Mouse (Mus musculus) ES-Bruce4 (cell line): ENCODE measurements at regions not wholly inside any gene's neighbourhood (a gene's known extent, or its start where the extent isn't known, plus 50 kb on each side); places are given as distances from the start of the nearest gene placed in this dataset.
"Not testable (repeated sequence)": the region's sequence is repeated elsewhere in the genome, so short reads cannot be mapped to it uniquely, and the experiment has no call there.

Experiments used
- H3K27ac ChIP-seq: 2 replicates; pipeline ENCODE4 v1.5.1; 2012; ENCODE audit warnings: low read length, inconsistent platforms; ENCODE audit not compliant: insufficient read depth
- H3K27me3 ChIP-seq: 2 replicates; pipeline ENCODE4 v1.6.1; 2012; ENCODE audit warnings: mild to moderate bottlenecking, low read length, inconsistent platforms; ENCODE audit not compliant: control insufficient read depth, poor library complexity, insufficient read depth, severe bottlenecking
- H3K36me3 ChIP-seq: 2 replicates; pipeline ENCODE4 v1.6.1; 2012; ENCODE audit warnings: inconsistent platforms, mild to moderate bottlenecking, low read length, moderate library complexity; ENCODE audit not compliant: control insufficient read depth, poor library complexity, insufficient read depth, severe bottlenecking
- H3K4me1 ChIP-seq: one replicate; pipeline ENCODE4 v1.8.1; 2011; ENCODE audit warnings: low read length; ENCODE audit not compliant: control insufficient read depth, insufficient read depth
- H3K4me3 ChIP-seq: 2 replicates; pipeline ENCODE4 v1.5.1; 2011; ENCODE audit warnings: low read depth, mild to moderate bottlenecking, low read length
- H3K9ac ChIP-seq: 2 replicates; pipeline ENCODE4 v1.6.1; 2012; ENCODE audit warnings: low read depth, mild to moderate bottlenecking, inconsistent platforms; ENCODE audit not compliant: poor library complexity, severe bottlenecking
- H3K9me3 ChIP-seq: replicated peaks from 2 replicates; pipeline ENCODE4 v1.6.1; 2012; ENCODE audit warnings: mild to moderate bottlenecking, low read length, inconsistent platforms; ENCODE audit not compliant: control insufficient read depth, poor library complexity, insufficient read depth, severe bottlenecking
- CTCF ChIP-seq: IDR thresholded peaks from one replicate; pipeline ENCODE4 v1.8.1; 2011; ENCODE audit warnings: low read depth, low read length
- EP300 ChIP-seq: IDR thresholded peaks from 2 replicates; pipeline ENCODE4 v1.6.1; 2011; ENCODE audit warnings: low read depth, low read length; ENCODE audit not compliant: insufficient read depth
- POLR2A ChIP-seq: IDR thresholded peaks from one replicate; pipeline ENCODE4 v1.8.1; 2011; ENCODE audit warnings: low read length; ENCODE audit not compliant: insufficient read depth

GRCm38 (mm10) chr11:40477294-40477693 lies 217.7 kb downstream of the Mat2b start:
- Histone ChIP-seq H3K36me3 (no peaks in the 10 kb centered on the region), H3K27me3 (no peaks in the 10 kb centered on the region; the same call in 1 of the 2 replicates), H3K4me1 (peaks cover 2% of the 10 kb centered on the region), H3K9ac (no peak overlapping the region), H3K4me3 (no peak overlapping the region), H3K27ac (no peak overlapping the region), H3K9me3 (no peaks in the 10 kb centered on the region)
- TF ChIP-seq CTCF (no peak), EP300 (no peak), POLR2A (no peak)

- Histone ChIP-seq H3K27ac (no peak overlapping the region), H3K4me1 (no peaks in the 10 kb centered on the region), H3K27me3 (no peaks in the 10 kb centered on the region), H3K4me3 (no peak overlapping the region), H3K36me3 (no peaks in the 10 kb centered on the region), H3K9me3 (no peaks in the 10 kb centered on the region), H3K9ac (no peak overlapping the region)
- TF ChIP-seq CTCF (peak; percentile 28), POLR2A (no peak), EP300 (no peak)
Observed at GRCm38 (mm10) chr11:40469080-40469705, 225.8 kb downstream of the Mat2b start.

- no peak overlapping the region for H3K4me3 ChIP-seq
- no peaks in the 10 kb centered on the region for H3K4me1 ChIP-seq
- H3K27ac ChIP-seq: no peak overlapping the region
- H3K36me3 ChIP-seq: no peaks in the 10 kb centered on the region
- H3K27me3 ChIP-seq: no peaks in the 10 kb centered on the region
- no peaks in the 10 kb centered on the region for H3K9me3 ChIP-seq
- no peak for TF ChIP-seq CTCF
- no peak for TF ChIP-seq POLR2A
- no peak for TF ChIP-seq EP300
- no peak overlapping the region for H3K9ac ChIP-seq
Observed at GRCm38 (mm10) chr11:40456571-40456970, 238.4 kb downstream of the Mat2b start.

- H3K36me3 ChIP-seq, H3K27ac ChIP-seq, H3K4me3 ChIP-seq, H3K27me3 ChIP-seq, H3K4me1 ChIP-seq, H3K9me3 ChIP-seq, H3K9ac ChIP-seq: not testable (repeated sequence)
Observed at GRCm38 (mm10) chr11:40454994-40455393, 240.0 kb downstream of the Mat2b start.

- Histone ChIP-seq H3K9ac (no peak overlapping the region), H3K27me3 (no peaks in the 10 kb centered on the region), H3K9me3 (no peaks in the 10 kb centered on the region), H3K4me1 (no peaks in the 10 kb centered on the region), H3K27ac (no peak overlapping the region), H3K4me3 (no peak overlapping the region), H3K36me3 (no peaks in the 10 kb centered on the region)
- TF ChIP-seq POLR2A (no peak), CTCF (no peak)
Observed at GRCm38 (mm10) chr11:40446846-40447245, 248.2 kb downstream of the Mat2b start.

- Histone ChIP-seq H3K27me3 (no peaks in the 10 kb centered on the region), H3K36me3 (no peaks in the 10 kb centered on the region), H3K4me3 (no peak overlapping the region), H3K4me1 (no peaks in the 10 kb centered on the region), H3K9ac (no peak overlapping the region), H3K27ac (no peak overlapping the region), H3K9me3 (no peaks in the 10 kb centered on the region)
- TF ChIP-seq POLR2A (no peak), EP300 (no peak), CTCF (no peak)
Observed at GRCm38 (mm10) chr11:40434002-40434401, 261.0 kb downstream of the Mat2b start.
